Mouse (Mus musculus): ENCODE measurements around the gene Cxcl2. TPM values are rescaled to one million over a fixed set of nuclear protein-coding genes. Genes with fewer than 3 reads are reported as not detected.

Gene Cxcl2
- polyA plus RNA-seq (2014; fragmentation: Nextera tagmentation; extraction: Ambion mirVana), result not detected in 2 replicates

- H3K9me3 ChIP-seq (ENCODE audit: control insufficient read depth, low read length), result no peaks in the 10 kb centered on the region
- peak within 1 kb of the TSS; percentile 28 for H3K4me3 ChIP-seq (ENCODE audit: low read depth, low read length)
- peak; percentile 81 for ATAC-seq (ENCODE audit: low FRiP score)
- peaks cover 3% of the 10 kb centered on the region for H3K4me1 ChIP-seq (ENCODE audit: control insufficient read depth, insufficient read depth, low read length)
- peaks cover 6% of the 10 kb centered on the region; the same call in 1 of the 2 replicates for H3K27me3 ChIP-seq (ENCODE audit: control insufficient read depth, insufficient read depth, low read length)
- H3K4me2 ChIP-seq, result peak within 1 kb of the TSS; percentile 61
- no peak within 1 kb of the TSS for H3K9ac ChIP-seq (ENCODE audit: low read length)
- DNase-seq (ENCODE audit: low spot score, missing footprints), result peak; percentile 90
- H3K36me3 ChIP-seq (ENCODE audit: control insufficient read depth, insufficient read depth, low read length), result no peaks in the 10 kb centered on the region
- 8% methylated on average over 22 of the region's 22 CpGs for WGBS
- H3K27ac ChIP-seq (ENCODE audit: low read depth, low read length), result no peak within 1 kb of the TSS
These were observed at the start of gene Cxcl2 for GRCm38 (mm10) chr5:90903339-90904020. TSS of gene Cxcl2 (plus strand) at chr5:90903871.

GRCm38 (mm10) chr5:90855308-90856230, 48.1 kb upstream of the Cxcl2 start:
- Histone ChIP-seq H3K36me3 (ENCODE audit: control insufficient read depth, insufficient read depth, low read length) (no peaks in the 10 kb centered on the region), H3K4me2 (no peak overlapping the region), H3K27me3 (ENCODE audit: control insufficient read depth, insufficient read depth, low read length) (no peaks in the 10 kb centered on the region), H3K4me3 (ENCODE audit: low read depth, low read length) (no peak overlapping the region), H3K9me3 (ENCODE audit: control insufficient read depth, low read length) (no peaks in the 10 kb centered on the region), H3K4me1 (ENCODE audit: control insufficient read depth, insufficient read depth, low read length) (no peaks in the 10 kb centered on the region), H3K27ac (ENCODE audit: low read depth, low read length) (no peak overlapping the region), H3K9ac (ENCODE audit: low read length) (no peak overlapping the region)
- DNase-seq (ENCODE audit: low spot score, missing footprints), result no peak
- WGBS, result 83% methylated on average over 7 of the region's 7 CpGs
- ATAC-seq (ENCODE audit: low FRiP score), result no peak

- no peak overlapping the region for H3K4me3 ChIP-seq (ENCODE audit: low read depth, low read length)
- H3K36me3 ChIP-seq (ENCODE audit: control insufficient read depth, insufficient read depth, low read length), result no peaks in the 10 kb centered on the region
- DNase-seq (ENCODE audit: low spot score, missing footprints), result no peak
- no peaks in the 10 kb centered on the region for H3K4me1 ChIP-seq (ENCODE audit: control insufficient read depth, insufficient read depth, low read length)
- WGBS, result 89% methylated on average over 5 of the region's 5 CpGs
- H3K9ac ChIP-seq (ENCODE audit: low read length), result no peak overlapping the region
- no peak for ATAC-seq (ENCODE audit: low FRiP score)
- H3K27ac ChIP-seq (ENCODE audit: low read depth, low read length), result no peak overlapping the region
- H3K4me2 ChIP-seq, result no peak overlapping the region
- H3K27me3 ChIP-seq (ENCODE audit: control insufficient read depth, insufficient read depth, low read length), result no peaks in the 10 kb centered on the region
- no peaks in the 10 kb centered on the region for H3K9me3 ChIP-seq (ENCODE audit: control insufficient read depth, low read length)
These were observed 46.2 kb upstream of the Cxcl2 start for GRCm38 (mm10) chr5:90857463-90857862.

GRCm38 (mm10) chr5:90858429-90858828, 45.2 kb upstream of the Cxcl2 start:
- Histone ChIP-seq H3K4me3 (ENCODE audit: low read depth, low read length) (no peak overlapping the region), H3K9me3 (ENCODE audit: control insufficient read depth, low read length) (no peaks in the 10 kb centered on the region), H3K4me1 (ENCODE audit: control insufficient read depth, insufficient read depth, low read length) (no peaks in the 10 kb centered on the region), H3K4me2 (no peak overlapping the region), H3K27me3 (ENCODE audit: control insufficient read depth, insufficient read depth, low read length) (no peaks in the 10 kb centered on the region), H3K27ac (ENCODE audit: low read depth, low read length) (no peak overlapping the region), H3K36me3 (ENCODE audit: control insufficient read depth, insufficient read depth, low read length) (no peaks in the 10 kb centered on the region), H3K9ac (ENCODE audit: low read length) (no peak overlapping the region)
- no peak for DNase-seq (ENCODE audit: low spot score, missing footprints)
- 87% methylated on average over 2 of the region's 2 CpGs for WGBS
- no peak for ATAC-seq (ENCODE audit: low FRiP score)

GRCm38 (mm10) chr5:90859031-90859430, 44.6 kb upstream of the Cxcl2 start:
- no peak for DNase-seq (ENCODE audit: low spot score, missing footprints)
- H3K4me2 ChIP-seq, result no peak overlapping the region
- no peaks in the 10 kb centered on the region for H3K4me1 ChIP-seq (ENCODE audit: control insufficient read depth, insufficient read depth, low read length)
- H3K4me3 ChIP-seq (ENCODE audit: low read depth, low read length), result no peak overlapping the region
- ATAC-seq (ENCODE audit: low FRiP score), result no peak
- H3K9me3 ChIP-seq (ENCODE audit: control insufficient read depth, low read length), result no peaks in the 10 kb centered on the region
- H3K9ac ChIP-seq (ENCODE audit: low read length), result no peak overlapping the region
- no peaks in the 10 kb centered on the region for H3K36me3 ChIP-seq (ENCODE audit: control insufficient read depth, insufficient read depth, low read length)
- 83% methylated on average over 3 of the region's 3 CpGs for WGBS
- no peaks in the 10 kb centered on the region for H3K27me3 ChIP-seq (ENCODE audit: control insufficient read depth, insufficient read depth, low read length)
- no peak overlapping the region for H3K27ac ChIP-seq (ENCODE audit: low read depth, low read length)

GRCm38 (mm10) chr5:90861876-90862375, 41.7 kb upstream of the Cxcl2 start:
- no peak overlapping the region for H3K4me3 ChIP-seq (ENCODE audit: low read depth, low read length)
- H3K9ac ChIP-seq (ENCODE audit: low read length), result no peak overlapping the region
- H3K4me1 ChIP-seq (ENCODE audit: control insufficient read depth, insufficient read depth, low read length), result no peaks in the 10 kb centered on the region
- no peaks in the 10 kb centered on the region for H3K9me3 ChIP-seq (ENCODE audit: control insufficient read depth, low read length)
- 87% methylated on average over 6 of the region's 6 CpGs for WGBS
- ATAC-seq (ENCODE audit: low FRiP score) (no peak), DNase-seq (ENCODE audit: low spot score, missing footprints) (no peak)
- H3K27ac ChIP-seq (ENCODE audit: low read depth, low read length), result no peak overlapping the region
- no peaks in the 10 kb centered on the region for H3K27me3 ChIP-seq (ENCODE audit: control insufficient read depth, insufficient read depth, low read length)
- H3K36me3 ChIP-seq (ENCODE audit: control insufficient read depth, insufficient read depth, low read length), result no peaks in the 10 kb centered on the region
- H3K4me2 ChIP-seq, result no peak overlapping the region

GRCm38 (mm10) chr5:90866770-90867169, 36.9 kb upstream of the Cxcl2 start:
- Histone ChIP-seq H3K27me3 (ENCODE audit: control insufficient read depth, insufficient read depth, low read length) (no peaks in the 10 kb centered on the region), H3K4me1 (ENCODE audit: control insufficient read depth, insufficient read depth, low read length) (no peaks in the 10 kb centered on the region), H3K9ac (ENCODE audit: low read length) (no peak overlapping the region), H3K4me3 (ENCODE audit: low read depth, low read length) (no peak overlapping the region), H3K27ac (ENCODE audit: low read depth, low read length) (no peak overlapping the region), H3K9me3 (ENCODE audit: control insufficient read depth, low read length) (no peaks in the 10 kb centered on the region), H3K4me2 (no peak overlapping the region), H3K36me3 (ENCODE audit: control insufficient read depth, insufficient read depth, low read length) (no peaks in the 10 kb centered on the region)
- DNase-seq (ENCODE audit: low spot score, missing footprints) (no peak), ATAC-seq (ENCODE audit: low FRiP score) (no peak)

GRCm38 (mm10) chr5:90872377-90872776, 31.3 kb upstream of the Cxcl2 start:
- H3K4me3 ChIP-seq (ENCODE audit: low read depth, low read length), result no peak overlapping the region
- no peak overlapping the region for H3K27ac ChIP-seq (ENCODE audit: low read depth, low read length)
- no peak overlapping the region for H3K4me2 ChIP-seq
- WGBS, result 87% methylated on average over 7 of the region's 7 CpGs
- H3K4me1 ChIP-seq (ENCODE audit: control insufficient read depth, insufficient read depth, low read length), result no peaks in the 10 kb centered on the region
- H3K27me3 ChIP-seq (ENCODE audit: control insufficient read depth, insufficient read depth, low read length), result no peaks in the 10 kb centered on the region
- no peak overlapping the region for H3K9ac ChIP-seq (ENCODE audit: low read length)
- DNase-seq (ENCODE audit: low spot score, missing footprints), result no peak
- ATAC-seq (ENCODE audit: low FRiP score), result no peak
- no peaks in the 10 kb centered on the region for H3K9me3 ChIP-seq (ENCODE audit: control insufficient read depth, low read length)
- no peaks in the 10 kb centered on the region for H3K36me3 ChIP-seq (ENCODE audit: control insufficient read depth, insufficient read depth, low read length)

- Histone ChIP-seq H3K36me3 (ENCODE audit: control insufficient read depth, insufficient read depth, low read length) (no peaks in the 10 kb centered on the region), H3K27me3 (ENCODE audit: control insufficient read depth, insufficient read depth, low read length) (no peaks in the 10 kb centered on the region), H3K9me3 (ENCODE audit: control insufficient read depth, low read length) (no peaks in the 10 kb centered on the region), H3K9ac (ENCODE audit: low read length) (no peak overlapping the region), H3K4me3 (ENCODE audit: low read depth, low read length) (no peak overlapping the region), H3K27ac (ENCODE audit: low read depth, low read length) (no peak overlapping the region), H3K4me1 (ENCODE audit: control insufficient read depth, insufficient read depth, low read length) (no peaks in the 10 kb centered on the region), H3K4me2 (no peak overlapping the region)
- ATAC-seq (ENCODE audit: low FRiP score) (no peak), DNase-seq (ENCODE audit: low spot score, missing footprints) (no peak)
- WGBS, result 78% methylated on average over 4 of the region's 4 CpGs
These were observed 27.6 kb upstream of the Cxcl2 start for GRCm38 (mm10) chr5:90876045-90876444.
